Mouse (Mus musculus): ENCODE measurements at regions not wholly inside any gene's neighbourhood (a gene's known extent, or its start where the extent isn't known, plus 50 kb on each side); places are given as distances from the start of the nearest gene placed in this dataset.

- DNase-seq = no peak
Observed at GRCm38 (mm10) chr17:82731561-82731960, 483.5 kb upstream of the Pkdcc start.

- no peak for DNase-seq
Observed at GRCm38 (mm10) chr17:82742445-82742844, 472.6 kb upstream of the Pkdcc start.

GRCm38 (mm10) chr17:82757400-82757799 lies 457.7 kb upstream of the Pkdcc start:
- DNase-seq = no peak

- DNase-seq = no peak
Observed at GRCm38 (mm10) chr17:82779096-82779495, 436.0 kb upstream of the Pkdcc start.

- DNase-seq = no peak
Observed at GRCm38 (mm10) chr17:82822129-82822528, 393.0 kb upstream of the Pkdcc start.

GRCm38 (mm10) chr17:82824057-82824456 lies 391.0 kb upstream of the Pkdcc start:
- no peak for DNase-seq

GRCm38 (mm10) chr17:82824619-82825018 lies 390.5 kb upstream of the Pkdcc start:
- no peak for DNase-seq

- DNase-seq = no peak
Observed at GRCm38 (mm10) chr17:82827170-82827569, 387.9 kb upstream of the Pkdcc start.

- no peak for DNase-seq
Observed at GRCm38 (mm10) chr17:82827841-82828240, 387.3 kb upstream of the Pkdcc start.

GRCm38 (mm10) chr17:82828434-82828997 lies 386.6 kb upstream of the Pkdcc start:
- DNase-seq = no peak

GRCm38 (mm10) chr17:82829415-82829814 lies 385.7 kb upstream of the Pkdcc start:
- DNase-seq = no peak

GRCm38 (mm10) chr17:82834177-82834576 lies 380.9 kb upstream of the Pkdcc start:
- no peak for DNase-seq

GRCm38 (mm10) chr17:82836115-82836514 lies 379.0 kb upstream of the Pkdcc start:
- no peak for DNase-seq

- DNase-seq = no peak
Observed at GRCm38 (mm10) chr17:82846776-82847494, 368.2 kb upstream of the Pkdcc start.

GRCm38 (mm10) chr17:82857199-82858147 lies 357.6 kb upstream of the Pkdcc start:
- DNase-seq = peak; percentile 82

- no peak for DNase-seq
Observed at GRCm38 (mm10) chr17:82860391-82860790, 354.7 kb upstream of the Pkdcc start.

GRCm38 (mm10) chr17:82860966-82861365 lies 354.1 kb upstream of the Pkdcc start:
- no peak for DNase-seq

- DNase-seq = no peak
Observed at GRCm38 (mm10) chr17:82877131-82877530, 338.0 kb upstream of the Pkdcc start.

GRCm38 (mm10) chr17:82900602-82901001 lies 314.5 kb upstream of the Pkdcc start:
- no peak for DNase-seq

- DNase-seq = no peak
Observed at GRCm38 (mm10) chr17:82901098-82901891, 313.8 kb upstream of the Pkdcc start.

GRCm38 (mm10) chr17:82904961-82905360 lies 310.1 kb upstream of the Pkdcc start:
- no peak for DNase-seq

GRCm38 (mm10) chr17:82905483-82905882 lies 309.6 kb upstream of the Pkdcc start:
- DNase-seq = no peak

GRCm38 (mm10) chr17:82909189-82909588 lies 305.9 kb upstream of the Pkdcc start:
- no peak for DNase-seq
